Mouse (Mus musculus) frontal cortex, adult 2 months (tissue): Measurements from ENCODE around the gene Gpc4. TPM values are rescaled to one million over a fixed set of nuclear protein-coding genes. Genes with fewer than 3 reads are reported as not detected.

Experiments used
- DNase-seq, 2 experiments: peaks; one replicate each; pipeline ENCODE4 v3.0.0; 2022; ENCODE audit warnings: low spot score in 1 of 2; ENCODE audit errors: extremely low spot score in 1 of 2
- polyA plus RNA-seq: library from polyadenylated mRNA; depleted of rRNA; stranded (reverse); fragments of >200 nt; gene quantifications from 2 replicates; pipeline ENCODE4 v1.2.3, GENCODE M21; 2012

Gpc4 gene
- polyA plus RNA-seq, 1 experiment, result 11.5 TPM

DNA sequence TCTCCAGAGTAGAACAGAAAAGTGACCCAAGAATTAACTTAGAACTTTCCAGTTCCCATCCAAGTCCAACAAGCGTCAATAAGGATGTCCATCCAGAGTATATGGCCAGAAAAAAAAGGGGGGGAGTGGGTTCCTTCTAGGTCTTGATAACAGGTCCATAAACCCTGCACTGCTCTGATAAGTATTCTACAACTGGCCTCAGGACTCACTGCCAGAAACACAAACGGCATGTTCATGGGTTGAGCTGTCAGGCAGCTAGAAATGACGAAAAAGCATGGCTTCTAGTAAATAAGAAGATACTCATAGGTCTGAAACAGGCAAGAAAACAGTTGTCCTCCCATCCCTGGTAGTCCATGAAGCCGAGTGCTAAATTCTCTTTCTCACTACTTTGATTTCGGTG is 13.5 kb downstream of the Gpc4 start:
- no peak for DNase-seq

DNA sequence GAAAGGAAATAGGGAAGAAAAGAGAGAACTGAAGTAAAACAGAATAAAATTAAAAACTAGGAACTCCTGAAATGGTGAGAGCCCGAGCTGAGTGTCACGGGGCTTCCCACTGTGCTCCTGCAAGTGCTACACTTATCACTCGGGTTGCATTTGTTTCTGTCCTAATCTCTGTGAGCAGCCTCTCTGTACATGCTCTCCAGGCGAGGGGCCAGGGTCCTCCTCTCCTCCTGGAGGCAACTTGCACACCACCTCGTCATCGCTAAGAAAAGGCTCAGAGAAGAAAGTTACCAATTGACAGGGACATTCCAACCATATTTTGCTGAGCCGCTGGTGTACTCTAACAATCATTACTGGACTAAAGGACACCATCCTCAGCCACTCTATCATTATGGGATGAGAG is 14.0 kb downstream of the Gpc4 start:
- no peak for DNase-seq

DNA sequence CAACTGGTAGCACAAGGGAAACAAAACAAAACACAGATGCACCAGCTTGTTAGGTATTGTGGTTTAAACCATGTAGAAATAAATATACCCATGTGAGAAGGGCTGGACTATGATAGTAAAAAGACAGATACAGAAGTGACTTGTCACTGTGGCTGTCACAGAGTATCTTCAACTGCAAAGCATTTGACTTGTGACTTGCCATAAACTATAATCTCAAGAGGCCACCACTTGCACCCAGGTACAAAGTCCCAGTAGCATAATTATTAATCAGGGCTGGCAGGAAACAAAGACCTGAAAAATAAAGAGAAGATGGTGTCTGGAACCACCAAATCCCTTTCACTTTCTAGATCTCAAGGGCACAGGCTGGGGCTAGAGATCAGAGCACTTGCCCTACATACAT is 19.5 kb downstream of the Gpc4 start:
- no peak for DNase-seq

DNA sequence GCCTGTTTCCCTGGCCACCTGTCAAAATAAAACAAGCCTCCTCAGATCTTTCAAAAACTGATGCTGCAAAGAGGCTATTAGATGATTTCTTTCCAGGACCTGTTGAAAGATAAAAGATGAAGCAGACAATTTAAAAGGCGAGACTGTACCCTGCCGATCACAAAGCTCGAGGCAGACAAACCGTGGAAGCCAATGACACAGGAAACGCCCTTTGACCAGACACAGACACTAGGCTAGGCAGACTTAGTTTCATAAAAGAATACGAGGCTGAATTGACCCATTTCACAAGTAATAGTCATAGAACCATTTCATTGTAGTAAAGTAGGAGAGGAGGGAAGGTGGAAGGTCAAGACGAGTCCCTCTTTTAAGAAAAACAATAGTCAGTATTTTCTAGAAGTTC is 20.6 kb downstream of the Gpc4 start:
- no peak for DNase-seq

DNA sequence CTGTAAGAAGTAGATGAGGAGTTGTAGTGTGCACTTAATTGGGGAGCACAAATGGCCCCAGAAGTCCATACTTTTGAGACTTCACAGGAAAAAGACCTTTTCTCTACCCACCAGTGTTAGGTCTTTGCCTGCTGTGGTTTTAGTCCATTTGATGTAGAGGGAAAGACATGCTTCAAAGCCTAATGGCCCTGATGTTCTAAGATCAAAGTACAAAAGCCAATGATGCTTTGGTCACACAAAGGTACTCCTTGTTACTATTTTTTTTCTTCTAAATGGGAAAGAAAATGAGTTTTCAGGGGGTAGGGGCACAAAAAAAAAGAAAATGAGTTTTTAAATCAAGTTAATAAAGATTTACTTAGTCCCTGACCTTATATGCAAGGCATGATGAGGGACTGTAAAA is 24.7 kb downstream of the Gpc4 start:
- DNase-seq, result no peak

DNA sequence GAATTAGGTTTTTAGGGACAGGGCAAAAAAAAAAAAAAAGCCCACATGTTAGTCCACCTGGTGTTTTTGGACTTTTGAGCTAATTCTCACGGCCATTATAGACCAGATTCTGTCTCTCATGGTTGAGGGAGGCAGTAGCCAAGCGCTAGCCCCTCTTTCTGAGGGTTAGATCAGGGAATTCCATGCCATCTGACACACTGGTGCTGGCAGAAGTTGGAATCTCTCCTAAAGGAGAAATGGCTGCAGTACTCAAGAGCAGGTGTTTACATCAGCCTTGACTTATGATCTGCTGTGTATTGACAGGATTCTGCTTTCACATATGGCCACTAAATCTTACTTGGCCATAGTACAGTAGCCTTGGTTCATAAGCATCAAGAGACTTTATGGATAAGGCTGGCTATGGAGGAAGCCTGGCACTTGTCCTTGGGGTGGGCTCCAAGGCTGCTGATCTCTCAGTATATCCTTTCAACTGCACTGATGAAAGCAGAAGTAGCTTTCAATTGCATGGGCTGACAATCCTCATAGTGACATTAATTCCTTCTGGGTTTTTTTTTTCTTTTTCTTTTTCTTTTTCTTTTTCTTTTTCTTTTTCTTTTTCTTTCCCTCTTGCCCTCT is 26.5 kb downstream of the Gpc4 start:
- no peak for DNase-seq

GRCm38 (mm10) chrX:52138033-52138432 is 27.0 kb downstream of the Gpc4 start:
- no peak for DNase-seq

DNA sequence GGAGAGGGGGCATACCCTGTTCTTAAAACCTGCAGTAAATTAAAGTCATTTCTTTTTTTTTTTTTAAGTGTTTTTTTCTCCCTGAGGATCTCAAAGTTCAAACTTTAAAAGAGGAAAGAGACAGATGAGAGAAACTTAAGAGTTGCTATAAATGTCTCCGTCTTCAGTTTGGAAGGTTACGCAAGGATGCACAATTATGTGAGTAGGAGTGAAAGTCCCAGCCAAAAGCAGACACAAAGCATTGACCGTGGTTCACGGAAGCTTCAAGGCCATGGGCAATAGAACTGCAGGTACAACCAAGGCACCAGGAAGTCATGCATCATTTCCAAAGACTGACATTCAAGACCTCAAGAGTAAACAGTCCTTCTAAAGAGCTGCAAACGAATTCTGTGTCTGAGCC is 28.5 kb downstream of the Gpc4 start:
- no peak for DNase-seq

GRCm38 (mm10) chrX:52129604-52130003 is 35.4 kb downstream of the Gpc4 start:
- DNase-seq, result no peak

- no peak for DNase-seq
These were observed 36.3 kb downstream of the Gpc4 start for GRCm38 (mm10) chrX:52128794-52129193.

DNA sequence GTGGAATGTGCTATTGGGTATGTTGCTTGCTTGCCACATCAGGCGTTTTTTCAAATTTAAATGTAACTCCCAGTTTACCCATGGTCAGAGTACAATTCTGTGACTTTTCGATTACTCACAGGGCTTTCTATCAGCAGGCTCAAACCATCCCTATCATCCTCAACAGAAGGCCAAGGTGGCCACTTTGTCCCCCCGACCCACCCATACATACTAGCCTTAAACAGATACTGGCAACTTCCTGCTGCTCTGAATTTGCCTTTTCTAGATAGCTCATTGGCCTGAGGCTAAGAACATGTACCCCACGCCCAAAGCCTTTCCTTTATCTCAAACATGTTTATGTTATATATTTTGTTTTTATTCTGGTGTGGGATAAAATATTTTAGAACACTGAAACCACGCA is 51.4 kb downstream of the Gpc4 start:
- no peak for DNase-seq

- DNase-seq, result no peak
These were observed 55.4 kb downstream of the Gpc4 start for GRCm38 (mm10) chrX:52109663-52110062.

- DNase-seq, result no peak
These were observed 56.1 kb downstream of the Gpc4 start for GRCm38 (mm10) chrX:52108966-52109365.

DNA sequence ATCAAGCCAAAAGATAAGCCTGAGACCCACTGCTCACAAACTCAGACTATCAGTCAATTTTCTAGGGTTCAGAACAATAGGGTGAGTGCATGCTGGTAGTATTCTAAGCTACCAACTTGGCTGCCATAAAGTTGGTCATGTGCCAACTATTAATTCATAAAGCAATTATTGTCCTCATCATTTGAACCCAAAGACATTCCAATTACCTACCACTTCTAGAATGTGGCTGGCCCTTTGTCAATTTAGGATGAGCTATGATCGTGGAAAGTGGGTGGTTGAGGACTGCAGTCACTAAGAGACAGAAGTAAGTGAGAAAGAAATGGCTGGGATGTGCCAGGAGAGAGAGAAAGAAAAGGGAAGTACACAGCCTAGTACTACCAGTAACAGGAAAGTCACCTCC is 61.3 kb downstream of the Gpc4 start:
- no peak for DNase-seq

DNA sequence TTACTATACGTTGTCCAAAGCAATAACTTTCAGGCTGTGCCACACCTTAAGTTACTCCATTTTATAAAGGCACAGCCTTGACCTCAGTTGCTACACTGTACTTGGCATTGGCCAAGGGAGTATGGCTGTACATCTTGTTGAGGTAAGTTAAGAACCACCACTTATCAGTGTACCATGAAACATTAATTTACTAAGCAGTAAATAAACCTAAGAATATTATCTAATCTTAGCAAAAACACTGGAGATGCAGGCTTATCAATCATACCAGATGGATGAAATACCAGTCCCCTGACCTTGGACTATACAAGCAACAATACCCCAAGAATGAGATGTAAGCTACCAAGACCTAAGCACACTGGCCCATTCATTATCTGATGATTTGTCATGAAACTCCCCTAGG is 63.1 kb downstream of the Gpc4 start:
- no peak for DNase-seq

GRCm38 (mm10) chrX:52101445-52101844 is 63.6 kb downstream of the Gpc4 start:
- no peak for DNase-seq

GRCm38 (mm10) chrX:52087726-52088348 is 77.2 kb downstream of the Gpc4 start:
- peak; percentile 0 to 27 for DNase-seq

DNA sequence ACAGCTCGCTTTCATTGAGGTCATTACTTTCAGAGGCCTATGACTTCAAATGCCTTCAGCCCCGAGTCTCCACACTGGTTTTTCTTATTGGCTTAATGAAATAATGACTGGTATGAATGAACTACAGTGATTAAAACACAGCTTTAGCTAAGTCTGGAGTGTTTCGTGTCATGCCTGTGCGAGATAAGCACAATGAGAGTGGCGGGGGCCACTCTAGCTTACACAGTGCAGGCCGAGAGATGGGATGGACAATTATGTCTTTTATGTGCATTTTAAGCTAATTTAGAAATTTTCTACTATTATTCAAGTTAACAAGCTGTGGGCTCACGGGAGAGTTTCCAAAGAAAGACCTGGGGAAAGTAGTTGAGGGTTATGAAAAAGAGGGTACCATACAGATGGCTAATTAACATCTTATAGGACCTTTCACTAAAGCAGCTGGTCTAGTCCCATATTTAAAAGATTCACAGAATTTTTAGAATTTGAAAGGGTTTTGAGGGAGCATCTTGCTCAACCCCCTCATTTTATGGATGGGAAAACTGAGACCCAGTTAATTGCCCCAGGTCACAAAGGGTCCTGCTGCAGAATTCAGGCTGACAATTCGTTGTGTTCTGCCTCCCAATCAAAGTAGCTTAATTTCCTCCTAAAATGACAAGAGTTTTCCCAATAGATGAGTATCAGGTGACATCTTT is 78.0 kb downstream of the Gpc4 start:
- DNase-seq, result no peak

DNA sequence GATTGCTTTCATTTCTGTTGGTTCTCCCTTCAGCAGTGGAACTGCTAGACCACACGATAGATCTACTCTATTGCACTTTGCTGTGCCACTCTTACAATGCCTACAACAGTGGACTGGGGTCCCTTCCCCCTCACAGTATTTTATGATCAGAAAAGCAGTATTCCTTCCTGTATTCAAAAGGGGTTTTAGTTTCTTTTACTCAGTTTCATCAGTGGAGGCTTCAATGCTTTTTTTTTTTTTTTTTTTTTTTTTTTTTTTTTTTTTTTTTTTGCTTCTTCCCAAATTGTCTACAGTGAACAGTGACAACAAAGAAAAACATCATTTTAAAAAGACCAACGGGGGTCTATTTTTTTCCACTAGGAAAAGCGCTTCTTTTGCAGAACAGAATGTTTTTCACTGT is 81.5 kb downstream of the Gpc4 start:
- no peak for DNase-seq

DNA sequence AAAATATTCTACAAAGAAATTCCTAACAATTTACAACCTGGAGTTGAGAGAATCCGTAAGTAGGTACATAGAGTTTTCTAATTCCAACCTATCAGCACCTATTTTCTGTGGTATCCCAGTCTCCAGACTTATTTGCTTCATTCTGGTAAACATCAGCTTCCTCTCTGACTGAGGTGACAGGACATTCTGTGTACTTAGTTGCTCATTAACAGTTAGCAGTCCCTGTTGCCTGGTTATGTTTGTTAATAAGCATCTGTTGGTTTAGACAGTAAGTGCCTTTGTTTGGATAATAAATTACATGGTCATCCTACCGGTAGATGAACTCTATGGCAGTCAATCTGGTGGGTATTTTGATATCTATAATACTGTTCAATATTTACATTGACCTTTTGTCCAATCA is 92.6 kb downstream of the Gpc4 start:
- DNase-seq, result no peak

DNA sequence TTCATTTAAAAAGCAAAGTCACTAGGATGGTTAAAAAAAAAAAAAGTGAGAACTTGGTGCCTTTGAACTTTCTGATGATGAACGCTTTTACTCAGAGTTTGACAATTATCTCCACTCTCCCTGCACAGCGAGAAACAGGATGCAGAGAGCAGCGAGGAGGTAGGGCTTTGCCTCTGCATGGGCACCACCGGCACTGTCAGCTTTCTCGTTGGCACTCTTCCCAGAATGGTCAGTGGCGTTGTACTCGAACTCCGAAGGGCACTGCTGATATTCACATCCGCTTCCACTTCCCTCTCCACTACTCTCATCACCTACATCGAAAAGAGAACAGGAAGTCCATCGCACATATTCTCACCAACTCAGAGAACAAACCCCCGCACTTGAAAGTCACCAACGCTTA is 111.6 kb downstream of the Gpc4 start:
- no peak for DNase-seq

DNA sequence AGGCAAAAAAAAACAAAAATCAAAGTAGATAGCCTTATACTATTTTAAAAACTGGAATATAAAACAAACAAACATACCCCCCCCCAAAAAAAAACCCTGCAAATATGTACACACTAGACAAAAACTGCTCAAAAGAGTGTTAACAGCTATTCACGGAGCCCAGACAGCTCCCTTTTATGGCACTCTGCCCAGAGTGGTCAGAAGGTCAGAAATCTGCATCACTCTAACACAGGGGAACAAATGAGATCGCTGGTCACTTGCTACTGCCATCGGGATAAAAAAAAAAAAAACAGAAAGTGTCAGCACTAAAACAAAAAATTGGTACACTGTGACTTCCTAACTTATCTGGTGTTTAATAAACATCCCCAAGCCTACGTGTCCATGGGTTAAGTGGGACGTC is 113.0 kb downstream of the Gpc4 start:
- no peak for DNase-seq
